Mouse (Mus musculus): ENCODE results near the gene Tas2r104.

The Tas2r104 gene

GRCm38 (mm10) chr6:131685644-131686043, at the start of gene Tas2r104:
Gene Tas2r104, minus strand, starts transcription at chr6:131685744.
- no peak for DNase-seq (ENCODE audit: low spot score in 2 of 2)

DNA sequence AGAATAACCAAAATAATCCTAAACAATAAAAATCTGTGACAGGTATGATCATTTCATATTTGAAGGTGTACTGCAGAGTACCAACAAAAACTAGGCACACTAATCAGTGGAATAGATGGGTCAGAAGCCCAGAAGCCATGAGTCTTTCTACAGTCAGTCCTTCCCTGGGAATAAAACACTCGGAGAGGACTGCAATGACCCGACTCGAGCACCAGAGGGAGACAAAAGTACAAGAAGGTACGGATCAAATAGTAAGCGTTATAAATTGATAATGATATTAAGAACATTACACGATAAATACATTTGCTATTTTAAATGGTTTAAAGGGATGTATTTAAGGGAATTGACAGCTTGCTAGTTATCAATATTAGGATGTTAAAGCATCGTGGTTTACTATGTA, 27.3 kb upstream of the Tas2r104 start:
- DNase-seq (ENCODE audit: low spot score in 2 of 2) = no peak

DNA sequence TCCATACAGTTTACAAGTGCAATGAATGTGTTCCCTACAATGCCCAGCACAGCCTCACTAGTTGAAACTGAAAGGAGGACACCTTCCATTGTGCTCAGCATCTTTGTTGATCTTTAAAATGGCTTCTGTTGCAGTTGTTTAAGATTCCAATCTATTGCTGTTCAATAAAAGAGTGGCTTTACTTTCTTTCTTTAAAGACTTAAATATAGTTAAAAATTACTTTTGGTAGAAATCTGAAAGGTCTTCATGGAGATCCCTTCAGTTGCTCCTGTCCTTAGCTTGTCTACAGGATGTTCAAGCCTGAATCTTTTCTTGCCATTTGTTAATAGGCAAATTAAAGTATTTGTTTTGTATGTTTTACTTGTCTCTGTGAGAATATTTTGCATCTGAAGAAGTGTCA, 4.4 kb upstream of the Tas2r104 start, which contains the start of gene Tas2r114:
Gene Tas2r114, minus strand, starts transcription at position 101 of the 400 bp plus-strand sequence.
- no peak for DNase-seq (ENCODE audit: low spot score in 2 of 2)

DNA sequence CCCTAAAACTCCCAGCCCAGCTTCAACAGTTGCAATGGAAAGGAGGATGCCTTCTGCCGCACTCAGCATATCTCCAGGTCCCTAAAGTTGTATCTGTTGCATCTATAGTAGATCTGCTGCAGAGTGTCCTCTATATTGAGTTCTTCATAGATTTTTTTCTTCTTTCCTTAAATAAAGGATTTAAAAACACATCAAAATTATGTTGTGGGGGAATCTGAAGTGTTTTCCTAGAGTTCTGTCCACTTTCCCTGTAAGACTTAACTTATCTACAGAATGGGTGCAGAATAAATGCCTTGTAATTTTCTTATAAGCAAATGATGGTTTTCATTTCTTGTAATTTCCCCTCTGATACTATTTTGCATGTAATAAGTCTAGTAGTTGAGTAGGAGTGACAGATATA, 1.9 kb upstream of the Tas2r104 start, which contains the start of gene Tas2r105:
Gene Tas2r105, minus strand, starts transcription at position 101 of the 400 bp plus-strand sequence.
- no peak for DNase-seq (ENCODE audit: low spot score in 2 of 2)

- DNase-seq (ENCODE audit: low spot score in 2 of 2) = no peak
Measured at GRCm38 (mm10) chr6:131678786-131679185, 6.8 kb downstream of the Tas2r104 start, which contains the start of gene Tas2r106. Gene Tas2r106, minus strand, starts transcription at chr6:131678886.

DNA sequence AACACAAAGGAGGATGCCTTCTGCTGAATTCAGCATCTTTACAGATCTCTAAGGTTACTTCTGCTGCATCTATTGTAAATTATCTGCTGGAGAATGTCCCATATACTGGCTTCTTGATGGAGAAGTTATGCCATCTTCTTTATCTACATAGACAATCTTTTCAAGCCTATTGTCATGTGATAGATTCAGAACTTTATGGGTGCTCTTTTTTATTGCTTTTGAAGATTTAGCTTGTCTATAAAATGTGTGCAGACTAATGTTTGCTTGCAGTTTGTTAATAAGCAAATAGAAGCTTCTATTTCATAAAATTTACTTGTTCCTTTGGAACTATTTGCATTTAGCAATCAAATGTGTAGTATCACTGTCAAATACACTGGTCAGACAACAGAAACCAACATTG, 25.5 kb downstream of the Tas2r104 start, which contains the start of gene Tas2r107:
Gene Tas2r107, minus strand, starts transcription at position 101 of the 400 bp plus-strand sequence.
- no peak for DNase-seq (ENCODE audit: low spot score in 2 of 2)
